Mouse (Mus musculus): ENCODE data around the gene Lamc2.
"Not testable (repeated sequence)": the region's sequence is repeated elsewhere in the genome, so short reads cannot be mapped to it uniquely, and the experiment has no call there.

The Lamc2 gene

GRCm38 (mm10) chr1:153097017-153097675, 89.1 kb downstream of the Lamc2 start:
- DNase-seq (ENCODE audit: low read depth, low spot score), result no peak

- DNase-seq (ENCODE audit: low read depth, low spot score), result no peak
These were observed 90.2 kb downstream of the Lamc2 start for GRCm38 (mm10) chr1:153095826-153096727.

- DNase-seq (ENCODE audit: low read depth, low spot score), result no peak
These were observed 90.9 kb downstream of the Lamc2 start for GRCm38 (mm10) chr1:153095328-153095727.

- DNase-seq (ENCODE audit: low read depth, low spot score), result no peak
These were observed 91.8 kb downstream of the Lamc2 start for GRCm38 (mm10) chr1:153094226-153095076.

- no peak for DNase-seq (ENCODE audit: low read depth, low spot score)
These were observed 92.7 kb downstream of the Lamc2 start for GRCm38 (mm10) chr1:153093581-153093980.

- no peak for DNase-seq (ENCODE audit: low read depth, low spot score)
These were observed 93.1 kb downstream of the Lamc2 start for GRCm38 (mm10) chr1:153093172-153093571.

GRCm38 (mm10) chr1:153092237-153092975, 93.8 kb downstream of the Lamc2 start:
- DNase-seq (ENCODE audit: low read depth, low spot score), result peak; percentile 90

- DNase-seq (ENCODE audit: low read depth, low spot score), result no peak
These were observed 94.6 kb downstream of the Lamc2 start for GRCm38 (mm10) chr1:153091438-153092236.

- no peak for DNase-seq (ENCODE audit: low read depth, low spot score)
These were observed 95.4 kb downstream of the Lamc2 start for GRCm38 (mm10) chr1:153090807-153091206.

- no peak for DNase-seq (ENCODE audit: low read depth, low spot score)
These were observed 96.2 kb downstream of the Lamc2 start for GRCm38 (mm10) chr1:153090081-153090480.

- no peak for DNase-seq (ENCODE audit: low read depth, low spot score)
These were observed 98.5 kb downstream of the Lamc2 start for GRCm38 (mm10) chr1:153087771-153088170.

- DNase-seq (ENCODE audit: low read depth, low spot score), result no peak
These were observed 101.0 kb downstream of the Lamc2 start for GRCm38 (mm10) chr1:153085198-153085597.

GRCm38 (mm10) chr1:153084191-153084590, 102.1 kb downstream of the Lamc2 start:
- DNase-seq (ENCODE audit: low read depth, low spot score), result peak; percentile 94

GRCm38 (mm10) chr1:153083233-153083632, 103.0 kb downstream of the Lamc2 start:
- not testable (repeated sequence) for DNase-seq (ENCODE audit: low read depth, low spot score)

GRCm38 (mm10) chr1:153075955-153076354, 110.3 kb downstream of the Lamc2 start:
- no peak for DNase-seq (ENCODE audit: low read depth, low spot score)

GRCm38 (mm10) chr1:153075087-153075736, 111.0 kb downstream of the Lamc2 start:
- DNase-seq (ENCODE audit: low read depth, low spot score), result no peak

- no peak for DNase-seq (ENCODE audit: low read depth, low spot score)
These were observed 112.8 kb downstream of the Lamc2 start for GRCm38 (mm10) chr1:153073441-153073840.

Data from brain, adult 2 months (tissue).